Mouse (Mus musculus): ENCODE data around the gene Srsf2.

DNA sequence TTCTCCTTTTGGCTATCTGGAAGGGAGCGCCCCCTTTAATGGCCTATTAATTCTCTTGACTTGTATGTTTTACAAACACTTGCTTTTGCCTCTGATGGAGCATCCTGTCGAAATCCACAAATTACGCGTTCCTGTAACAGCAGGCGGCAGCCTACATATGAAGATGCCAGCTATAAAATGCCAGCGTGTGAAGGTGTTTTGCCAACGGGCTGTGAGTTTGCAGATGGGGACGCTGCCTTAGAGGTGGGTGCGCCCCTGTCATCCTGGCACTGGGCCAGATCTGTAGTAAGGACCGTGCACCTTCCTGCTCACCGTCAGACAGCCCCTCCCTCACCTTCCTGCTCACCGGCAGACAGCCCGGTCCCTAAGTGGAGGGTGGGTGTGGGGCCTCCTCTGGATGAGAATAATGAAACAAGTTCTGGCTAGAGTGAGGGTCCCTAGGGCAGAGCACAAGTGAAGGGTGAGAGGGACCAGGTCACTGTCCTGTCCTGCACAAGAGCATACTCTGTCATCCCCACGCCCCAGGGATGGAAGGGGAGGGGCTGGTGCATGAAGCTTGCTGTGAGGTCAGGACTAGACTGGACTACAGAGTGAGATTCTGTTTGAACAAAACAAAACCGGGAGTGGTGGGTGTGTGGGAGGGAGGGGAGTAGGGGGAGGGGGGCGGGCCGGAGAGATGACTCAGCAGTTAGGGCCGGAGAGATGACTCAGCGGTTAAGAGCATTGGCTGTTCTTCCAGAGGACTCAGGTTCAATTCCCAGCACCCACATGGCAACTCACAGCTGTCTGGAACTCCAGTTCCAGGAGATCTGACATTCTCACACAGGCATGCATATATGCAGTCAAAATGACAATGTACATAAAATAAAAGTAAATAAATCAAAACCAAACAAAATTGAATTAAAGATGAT is 40.9 kb upstream of the Srsf2 start:
- TF ChIP-seq POLR2A (IDR thresholded peaks at IDR 0.05; ENCODE audit: low read depth, low read length) (no peak), CTCF (IDR thresholded peaks at IDR 0.05; ENCODE audit: borderline replicate concordance, insufficient read depth, low read length) (no peak)
